Mouse (Mus musculus) thymus, postnatal 36 days (tissue): ENCODE measurements around the gene Tex50.

Source experiments
- DNase-seq, 2 experiments: peaks; one replicate each; pipeline ENCODE4 v3.0.0; 2022; ENCODE audit warnings: mixed read lengths in 2 of 2

The Tex50 gene

GRCm38 (mm10) chr1:161122661-161123418, 36.3 kb downstream of the Tex50 start:
- DNase-seq, result no peak

GRCm38 (mm10) chr1:161114591-161114990, 44.5 kb downstream of the Tex50 start:
- no peak for DNase-seq

- DNase-seq, result no peak
Measured at GRCm38 (mm10) chr1:161109216-161109615, 49.9 kb downstream of the Tex50 start.
